Mouse (Mus musculus): Measurements from ENCODE around the gene Vmn1r225. TPM values are rescaled to one million over a fixed set of nuclear protein-coding genes. Genes with fewer than 3 reads are reported as not detected.

Vmn1r225 gene
- total RNA-seq (2023), result not detected

DNA sequence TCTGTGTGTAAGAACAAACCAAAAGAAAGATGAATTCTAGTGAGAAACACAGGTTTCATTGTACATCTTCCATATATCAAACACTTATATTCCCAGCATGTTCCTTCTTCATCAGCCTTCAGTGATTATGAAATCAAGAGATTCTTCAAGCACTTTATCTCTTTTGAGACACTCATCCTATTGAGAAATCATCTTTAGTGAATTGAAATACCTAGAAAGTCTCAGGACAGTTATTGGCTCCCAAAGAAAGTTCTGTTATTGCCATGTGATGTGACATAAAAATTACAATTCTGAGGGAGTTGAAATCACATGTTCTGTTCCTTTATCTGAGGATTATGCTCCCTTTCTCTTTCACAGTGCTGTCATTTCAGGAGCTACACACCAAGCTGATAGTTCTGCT is at the start of gene Vmn1r225:
TSS of gene Vmn1r225 (plus strand) at position 301 of the 400 bp plus-strand sequence.

DNA sequence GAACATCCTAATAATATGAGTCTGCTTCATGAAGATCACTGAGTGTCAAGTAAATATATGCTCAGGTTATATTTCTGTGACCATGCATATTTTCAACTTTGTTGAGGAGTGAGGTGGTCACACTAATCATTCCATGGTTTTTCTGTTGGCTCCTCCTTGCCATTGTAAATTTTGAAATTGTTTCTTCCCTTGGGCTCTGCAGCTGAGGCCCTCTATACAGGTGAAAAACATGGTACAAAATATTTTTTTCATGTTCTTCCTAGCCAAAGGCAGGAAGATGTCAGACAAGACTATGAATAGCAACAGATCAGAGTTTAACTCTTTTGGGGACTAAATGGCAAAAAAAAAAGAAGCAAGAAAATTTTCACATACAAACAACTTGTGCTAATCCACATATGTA is 16.7 kb upstream of the Vmn1r225 start, which contains the start of gene Vmn2r108:
TSS of gene Vmn2r108 (minus strand) at position 101 of the 400 bp plus-strand sequence.

Other genes with a start within 250 kb of the Vmn1r225 start
- gene Vmn2r106, start 212.6 kb upstream of the Vmn1r225 start, total RNA-seq (2023), result not detected
- not detected for gene Vmn2r107, start 152.9 kb upstream of the Vmn1r225 start, total RNA-seq (2023)
- gene Vmn1r224, start 84.0 kb upstream of the Vmn1r225 start, total RNA-seq (2023), result not detected
- under 1 TPM in 1 of 2 experiments, not detected in 1; 0.12 TPM for gene Vmn2r108, start 16.8 kb upstream of the Vmn1r225 start, total RNA-seq (2023)
- not detected for gene Vmn2r109, start 66.6 kb downstream of the Vmn1r225 start, total RNA-seq (2023)
- not detected for gene Vmn2r110, start 98.3 kb downstream of the Vmn1r225 start, total RNA-seq (2023)
- gene Fpr-rs3, start 126.7 kb downstream of the Vmn1r225 start, total RNA-seq (2023), result not detected
- gene Vmn1r226, start 184.7 kb downstream of the Vmn1r225 start, total RNA-seq (2023), result not detected
- gene Vmn1r227, start 231.7 kb downstream of the Vmn1r225 start, total RNA-seq (2023), result not detected

Measured in T-cell, adult 66 days (primary cell).